In genomic region chr8:107455268-107455667, GRCm38 (mm10) we compare ENCODE assay signal across 9 mouse cellular contexts. TPM values are rescaled to one million over a fixed set of nuclear protein-coding genes. Genes with fewer than 3 reads are reported as not detected.
A peak's percentile ranks its signal among the peaks of the same experiment; 100 is the strongest.
DNase-seq lines count a peak whose midpoint lies in the region; ATAC-seq and TF ChIP-seq lines count a peak whose summit lies in the region.
"Had no signal": no experiment of that assay in that cellular context is flagged by ENCODE, and none has a peak within 500 bp of the region (broad histone marks: within the 10 kb centered on the region; RNA-seq: fewer than 3 reads in every experiment).

No protein-coding gene starts in this region.

- no peak for TF ChIP-seq EP300 in stomach, postnatal 0 days (optimal IDR thresholded peaks at IDR 0.05)

- 3% methylated on average over 3 of the region's 3 CpGs for WGBS in lung, adult 2 months
- WGBS in liver, embryonic 13.5 days (ENCODE audit: insufficient replicate concordance) = 4% methylated on average over 3 of the region's 3 CpGs
- WGBS in stomach, postnatal 0 days = 7% methylated on average over 3 of the region's 3 CpGs

- ATAC-seq in granulocyte monocyte progenitor cell, adult 5-6 weeks (replicated peaks; ENCODE audit: poor library complexity, severe bottlenecking) = peak; percentile 96
- ATAC-seq in liver, embryonic 13.5 days (ENCODE audit: low read depth) = no peak
- 0 out of 2 replicates have a peak, but pooled peaks have one; percentile 22 for ATAC-seq in stomach, postnatal 0 days (ENCODE audit: low FRiP score, low TSS enrichment)

- H3K36me3 ChIP-seq in liver, embryonic 13.5 days = peaks cover 53% of the 10 kb centered on the region
- H3K36me3 ChIP-seq in stomach, postnatal 0 days (ENCODE audit: control insufficient read depth, insufficient read depth, low read length) = peaks cover 13% of the 10 kb centered on the region

- H3K27ac ChIP-seq in liver, embryonic 13.5 days = no peak overlapping the region
- no peak overlapping the region for H3K27ac ChIP-seq in stomach, postnatal 0 days (replicated peaks)

- H3K4me2 ChIP-seq in liver, embryonic 13.5 days = no peak overlapping the region
- no peak overlapping the region for H3K4me2 ChIP-seq in stomach, postnatal 0 days (replicated peaks; ENCODE audit: low read depth)

- H3K9ac ChIP-seq in liver, embryonic 13.5 days = no peak overlapping the region
- H3K9ac ChIP-seq in stomach, postnatal 0 days (ENCODE audit: low read length) = no peak overlapping the region

- TF ChIP-seq CTCF in lung, adult 2 months (IDR thresholded peaks at IDR 0.05; ENCODE audit: insufficient read depth, low read length) = peak; percentile 67
- peak; percentile 96 for TF ChIP-seq CTCF in stomach, postnatal 0 days (IDR thresholded peaks at IDR 0.05; ENCODE audit: low read depth)

- no peak overlapping the region for H3K4me3 ChIP-seq in lung, adult 2 months (replicated peaks; ENCODE audit: extremely low read depth, low read depth, low read length)
- H3K4me3 ChIP-seq in liver, embryonic 13.5 days (replicated peaks) = no peak overlapping the region
- H3K4me3 ChIP-seq in stomach, postnatal 0 days (ENCODE audit: low read depth, low read length) = no peak overlapping the region
- H3K4me3 ChIP-seq: myocyte had no signal

- no peaks in the 10 kb centered on the region for H3K9me3 ChIP-seq in liver, embryonic 13.5 days (replicated peaks)
- no peaks in the 10 kb centered on the region for H3K9me3 ChIP-seq in stomach, postnatal 0 days (ENCODE audit: control insufficient read depth, low read length)

- no peaks in the 10 kb centered on the region for H3K4me1 ChIP-seq in lung, adult 2 months (ENCODE audit: control insufficient read depth, insufficient read depth, low read length)
- 0 out of 2 replicates have a peak, but pooled peaks cover 3% of the 10 kb centered on the region for H3K4me1 ChIP-seq in liver, embryonic 13.5 days (replicated peaks)
- H3K4me1 ChIP-seq in stomach, postnatal 0 days (replicated peaks; ENCODE audit: control insufficient read depth, insufficient read depth) = no peaks in the 10 kb centered on the region

- peak; percentile 38 to 80 for DNase-seq in adrenal gland, adult (ENCODE audit: inconsistent age in 2 of 2, low spot score in 1 of 2)
- no peak for DNase-seq in adrenal gland, adult 8-10 months
- DNase-seq in lung, adult 2 months = peak; percentile 14
- DNase-seq in lung, adult 18-20 months = no peak
- peak; percentile 43 for DNase-seq in c-Kit-positive CD71-negative TER-119-negative erythroid progenitor cells, embryonic 14.5 days (ENCODE audit: low read depth)
- DNase-seq in liver, embryonic 13.5 days = peak; percentile 13
- DNase-seq in stomach, postnatal 0 days (ENCODE audit: low spot score) = no peak

- H3K27me3 ChIP-seq in liver, embryonic 13.5 days = no peaks in the 10 kb centered on the region
- H3K27me3 ChIP-seq in stomach, postnatal 0 days (ENCODE audit: control insufficient read depth, insufficient read depth, low read length) = no peaks in the 10 kb centered on the region

- no peak for TF ChIP-seq POLR2A in lung, adult 2 months (IDR thresholded peaks at IDR 0.05; ENCODE audit: borderline replicate concordance, extremely low read depth, low read depth, low read length)

RNA-seq across cellular contexts. Expression of gene Wwp2, which starts 19.1 kb away (rescaled TPM):
- total RNA-seq in adrenal gland, adult 8-10 months (2022) = 10 to 100 TPM; 37.7 to 62.9 (median 50.9) TPM
- polyA plus RNA-seq in lung, adult 2 months (2012; rRNA removed) = 41.0 and 62.7 TPM in 2 replicates
- 48.3 and 55.4 TPM in 2 replicates for total RNA-seq in granulocyte monocyte progenitor cell, adult 5-6 weeks (2014; fragmentation: Nextera tagmentation)
- 51.4 and 73.0 TPM in 2 replicates for total RNA-seq in granulocyte monocyte progenitor cell, adult 5-6 weeks (2017)
- 27.7 and 35.0 TPM in 2 replicates for polyA plus RNA-seq in liver, embryonic 13.5 days (2015; fragmentation: Nextera tagmentation; extraction: Ambion mirVana)
- 25.2 and 26.4 TPM in 2 replicates for polyA plus RNA-seq in stomach, postnatal 0 days (2015; fragmentation: Nextera tagmentation; extraction: Ambion mirVana)

RNA-seq across cellular contexts. Expression of gene Nob1, which starts 30.4 kb away (rescaled TPM):
- total RNA-seq in adrenal gland, adult 8-10 months (2022) = 10 to 100 TPM; 29.4 to 33.5 (median 32.5) TPM
- 18.5 and 21.3 TPM in 2 replicates for polyA plus RNA-seq in lung, adult 2 months (2012; rRNA removed)
- 51.1 and 73.0 TPM in 2 replicates for total RNA-seq in granulocyte monocyte progenitor cell, adult 5-6 weeks (2014; fragmentation: Nextera tagmentation)
- 47.2 and 49.8 TPM in 2 replicates for total RNA-seq in granulocyte monocyte progenitor cell, adult 5-6 weeks (2017)
- polyA plus RNA-seq in liver, embryonic 13.5 days (2015; fragmentation: Nextera tagmentation; extraction: Ambion mirVana) = 47.8 and 52.0 TPM in 2 replicates
- 44.5 and 48.8 TPM in 2 replicates for polyA plus RNA-seq in stomach, postnatal 0 days (2015; fragmentation: Nextera tagmentation; extraction: Ambion mirVana)

RNA-seq across cellular contexts. Expression of gene Nqo1, which starts 52.3 kb away (rescaled TPM):
- total RNA-seq in adrenal gland, adult 8-10 months (2022) = 1 to 10 TPM; 5.8 to 8.1 (median 6.9) TPM
- polyA plus RNA-seq in lung, adult 2 months (2012; rRNA removed) = 4.0 and 12.8 TPM in 2 replicates
- 4.3 TPM in 1 of 2 replicates, not detected in the other for total RNA-seq in granulocyte monocyte progenitor cell, adult 5-6 weeks (2014; fragmentation: Nextera tagmentation)
- 0.52 and 1.2 TPM in 2 replicates for total RNA-seq in granulocyte monocyte progenitor cell, adult 5-6 weeks (2017)
- polyA plus RNA-seq in liver, embryonic 13.5 days (2015; fragmentation: Nextera tagmentation; extraction: Ambion mirVana) = 17.8 and 19.7 TPM in 2 replicates
- 777 and 946 TPM in 2 replicates for polyA plus RNA-seq in stomach, postnatal 0 days (2015; fragmentation: Nextera tagmentation; extraction: Ambion mirVana)

Comparison
In these comparisons a context has a peak if more than half of its experiments do, and no peak if none do; other contexts are left out.
1. DNase-seq: peak in adrenal gland, adult (2 of 2), lung, adult 2 months (single experiment), c-Kit-positive CD71-negative TER-119-negative erythroid progenitor cells, embryonic 14.5 days (single experiment) and liver, embryonic 13.5 days (single experiment); none in adrenal gland, adult 8-10 months (single experiment), lung, adult 18-20 months (0 of 2) and stomach, postnatal 0 days (single experiment).
2. RNA of gene Nqo1, which starts 52.3 kb away (polyA plus RNA-seq): 777 to 946 TPM in stomach, postnatal 0 days; 17.8 to 19.7 TPM in liver, embryonic 13.5 days and 4.0 to 12.8 TPM in lung, adult 2 months; every median in the first group is over 10 times any median in the second.